Mouse (Mus musculus) limb, embryonic 14.5 days (tissue): ENCODE data around the gene Itln1. TPM values are rescaled to one million over a fixed set of nuclear protein-coding genes. Genes with fewer than 3 reads are reported as not detected.
"Not testable (repeated sequence)": the region's sequence is repeated elsewhere in the genome, so short reads cannot be mapped to it uniquely, and the experiment has no call there.

Experiments used
- ATAC-seq: fragments of 200-750 bp; cut with Nextera tagmentation; 2 replicates; pipeline ENCODE4 v1.8.0; 2017; ENCODE audit warnings: low read depth, moderate number of reproducible peaks, moderate TSS enrichment; ENCODE audit not compliant: low FRiP score
- DNase-seq: peaks from one replicate; pipeline ENCODE4 v3.0.0-alpha.2; 2015; ENCODE audit warnings: low spot score
- H3K27ac ChIP-seq: fragments of 300-500 bp; sonication (generic); replicated peaks from 2 replicates; pipeline ENCODE4 v1.5.1; 2014; ENCODE audit warnings: low read depth, mild to moderate bottlenecking, low read length, moderate library complexity, mixed read lengths
- H3K27me3 ChIP-seq: fragments of 300-500 bp; sonication (generic); 2 replicates; pipeline ENCODE4 v1.6.1; 2014; ENCODE audit warnings: low read length, mixed read lengths; ENCODE audit not compliant: control insufficient read depth, insufficient read depth
- H3K36me3 ChIP-seq: fragments of 300-500 bp; sonication (generic); 2 replicates; pipeline ENCODE4 v1.6.1; 2014; ENCODE audit warnings: mild to moderate bottlenecking, low read length, moderate library complexity, mixed read lengths; ENCODE audit not compliant: control insufficient read depth, insufficient read depth
- H3K4me1 ChIP-seq: fragments of 300-500 bp; sonication (generic); 2 replicates; pipeline ENCODE4 v1.6.1; 2014; ENCODE audit warnings: antibody characterized with exemption, low read length, mixed read lengths; ENCODE audit not compliant: control insufficient read depth, insufficient read depth
- H3K4me2 ChIP-seq: fragments of 300-500 bp; sonication (generic); replicated peaks from 2 replicates; pipeline ENCODE4 v1.6.1; 2014; ENCODE audit warnings: low read depth, mild to moderate bottlenecking, low read length, moderate library complexity; ENCODE audit not compliant: severe bottlenecking
- H3K4me3 ChIP-seq: fragments of 300-500 bp; sonication (generic); replicated peaks from 2 replicates; pipeline ENCODE4 v1.5.1; 2014; ENCODE audit warnings: low read length
- H3K9ac ChIP-seq: fragments of 300-500 bp; sonication (generic); 2 replicates; pipeline ENCODE4 v1.6.1; 2014; ENCODE audit warnings: mild to moderate bottlenecking, low read depth, low read length, moderate library complexity; ENCODE audit not compliant: severe bottlenecking
- H3K9me3 ChIP-seq: fragments of 300-500 bp; sonication (generic); 2 replicates; pipeline ENCODE4 v1.6.1; 2016; ENCODE audit warnings: low read length; ENCODE audit not compliant: control insufficient read depth
- POLR2A ChIP-seq: fragments of 200-500 bp; IDR thresholded peaks from 2 replicates; pipeline ENCODE4 v1.8.0; 2012; ENCODE audit warnings: inconsistent platforms, mild to moderate bottlenecking, moderate library complexity, borderline replicate concordance; ENCODE audit not compliant: insufficient read depth, insufficient read length; ENCODE audit errors: extremely low read depth
- WGBS: fragments of 180-500 bp; shearing (Covaris S2); extraction: QIAGEN DNeasy Blood & Tissue Kit; methylation state at CpG from one replicate; pipeline ENCODE4 v1.1.7; 2014; 5-methylcytosine and 5-hydroxymethylcytosine counted together
- polyA plus RNA-seq, 2 experiments: library from polyadenylated mRNA; depleted of rRNA in 1 of 2; stranded (reverse) in 1 of 2; unstranded in 1 of 2; fragments of >200 nt; fragmentation: Nextera tagmentation in 1 of 2; extraction: Ambion mirVana in 1 of 2; gene quantifications; 2 replicates each; pipeline versions ENCODE4 v1.2.1 to v1.2.3; 2012 to 2014

The Itln1 gene
- polyA plus RNA-seq, 2 experiments, result 0.05 TPM; not detected in 1

DNA sequence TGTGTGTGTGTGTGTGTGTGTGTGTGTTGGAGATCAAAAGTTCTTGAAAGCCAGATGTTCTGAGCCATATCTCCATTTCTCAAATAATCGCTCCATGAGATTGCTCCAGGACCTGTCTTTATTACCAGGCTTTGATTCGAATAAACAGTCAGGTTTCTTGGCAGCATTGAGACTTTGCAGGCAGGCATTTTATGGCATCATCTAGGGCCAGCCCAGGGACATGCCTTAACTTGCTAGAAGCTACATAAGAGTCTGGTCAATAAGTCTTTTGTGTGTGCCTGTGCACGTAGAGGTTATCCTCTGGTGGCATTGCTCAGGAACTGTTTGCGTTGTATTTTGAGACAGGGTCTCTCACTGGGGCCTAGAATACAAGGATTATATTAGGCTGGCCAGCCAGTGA is 61.6 kb downstream of the Itln1 start:
- 46% methylated on average over 4 of the region's 4 CpGs for WGBS
- no peaks in the 10 kb centered on the region for H3K9me3 ChIP-seq
- DNase-seq, result no peak
- TF ChIP-seq POLR2A, result no peak
- H3K36me3 ChIP-seq, result no peaks in the 10 kb centered on the region
- no peak overlapping the region for H3K27ac ChIP-seq
- H3K27me3 ChIP-seq, result no peaks in the 10 kb centered on the region
- no peak overlapping the region for H3K9ac ChIP-seq
- no peaks in the 10 kb centered on the region for H3K4me1 ChIP-seq
- H3K4me2 ChIP-seq, result no peak overlapping the region
- H3K4me3 ChIP-seq, result no peak overlapping the region
- ATAC-seq, result no peak

DNA sequence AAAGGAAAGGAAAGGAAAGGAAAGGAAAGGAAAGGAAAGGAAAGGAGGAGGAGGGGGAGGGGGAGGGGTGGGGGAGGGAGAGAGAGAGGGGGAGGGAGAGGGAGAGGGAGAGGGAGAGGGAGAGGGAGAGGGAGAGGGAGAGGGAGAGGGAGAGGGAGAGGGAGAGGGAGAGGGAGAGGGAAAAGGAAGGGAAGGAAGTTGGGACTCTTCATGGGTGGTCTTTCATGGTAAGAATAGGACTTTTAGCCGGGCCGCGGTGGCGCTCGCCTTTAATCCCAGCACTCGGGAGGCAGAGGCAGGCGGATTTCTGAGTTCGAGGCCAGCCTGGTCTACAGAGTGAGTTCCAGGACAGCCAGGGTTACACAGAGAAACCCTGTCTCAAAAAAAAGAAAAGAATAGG is 63.2 kb downstream of the Itln1 start:
- not testable (repeated sequence) for H3K9me3 ChIP-seq, H3K4me3 ChIP-seq, H3K27me3 ChIP-seq, DNase-seq, H3K4me2 ChIP-seq, H3K4me1 ChIP-seq, H3K9ac ChIP-seq, H3K27ac ChIP-seq, H3K36me3 ChIP-seq, ATAC-seq
- 96% methylated on average over 7 of the region's 8 CpGs for WGBS

DNA sequence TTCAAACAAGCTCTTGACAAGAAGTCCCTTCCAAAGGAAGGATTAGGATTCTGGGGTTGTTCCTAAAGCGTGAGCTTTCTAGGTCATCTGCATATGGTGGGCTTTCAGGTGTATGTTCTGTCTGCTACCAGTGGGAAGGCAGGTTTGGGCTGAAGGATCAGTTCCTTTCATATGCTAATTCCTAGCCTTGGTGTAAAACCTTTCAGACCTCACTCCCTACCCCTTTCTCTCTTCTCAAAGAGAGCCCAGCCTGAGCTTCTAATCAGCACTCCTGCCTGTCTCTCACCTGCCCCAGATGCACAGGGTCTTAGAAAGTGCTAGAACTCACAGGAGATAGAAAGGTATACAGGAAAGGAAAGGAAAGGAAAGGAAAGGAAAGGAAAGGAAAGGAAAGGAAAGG is 63.6 kb downstream of the Itln1 start:
- H3K4me3 ChIP-seq, result no peak overlapping the region
- ATAC-seq (no peak), DNase-seq (no peak)
- H3K27me3 ChIP-seq, result no peaks in the 10 kb centered on the region
- no peaks in the 10 kb centered on the region for H3K9me3 ChIP-seq
- WGBS, result 57% methylated on average over 1 of the region's 1 CpGs
- no peak overlapping the region for H3K9ac ChIP-seq
- no peak overlapping the region for H3K27ac ChIP-seq
- no peaks in the 10 kb centered on the region for H3K4me1 ChIP-seq
- H3K4me2 ChIP-seq, result no peak overlapping the region
- no peaks in the 10 kb centered on the region for H3K36me3 ChIP-seq
- no peak for TF ChIP-seq POLR2A

DNA sequence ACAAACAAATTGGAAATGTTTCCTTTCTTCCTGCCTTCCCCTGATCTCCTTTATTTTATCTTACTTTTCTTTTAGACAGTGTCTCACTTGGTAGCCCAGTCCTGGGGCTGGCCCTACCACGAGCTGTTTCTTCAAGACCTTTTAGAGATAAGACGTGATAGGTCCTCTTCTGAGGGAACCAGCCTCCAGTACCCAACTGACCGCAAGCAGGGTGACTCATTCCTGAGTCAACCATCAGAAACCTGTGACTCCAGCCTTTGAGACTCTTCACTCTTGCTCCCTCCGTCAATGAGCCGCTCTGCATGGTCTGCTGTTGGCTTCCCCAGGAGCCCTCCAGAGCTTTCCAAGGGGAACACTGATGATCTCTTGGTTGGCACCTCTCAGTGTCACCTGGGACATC is 64.2 kb downstream of the Itln1 start:
- DNase-seq, result no peak
- Histone ChIP-seq H3K4me2 (no peak overlapping the region), H3K4me3 (no peak overlapping the region), H3K4me1 (no peaks in the 10 kb centered on the region), H3K9me3 (no peaks in the 10 kb centered on the region), H3K36me3 (no peaks in the 10 kb centered on the region), H3K27me3 (no peaks in the 10 kb centered on the region), H3K9ac (no peak overlapping the region), H3K27ac (no peak overlapping the region)
- no peak for TF ChIP-seq POLR2A
- no peak for ATAC-seq
- 88% methylated on average over 5 of the region's 5 CpGs for WGBS

DNA sequence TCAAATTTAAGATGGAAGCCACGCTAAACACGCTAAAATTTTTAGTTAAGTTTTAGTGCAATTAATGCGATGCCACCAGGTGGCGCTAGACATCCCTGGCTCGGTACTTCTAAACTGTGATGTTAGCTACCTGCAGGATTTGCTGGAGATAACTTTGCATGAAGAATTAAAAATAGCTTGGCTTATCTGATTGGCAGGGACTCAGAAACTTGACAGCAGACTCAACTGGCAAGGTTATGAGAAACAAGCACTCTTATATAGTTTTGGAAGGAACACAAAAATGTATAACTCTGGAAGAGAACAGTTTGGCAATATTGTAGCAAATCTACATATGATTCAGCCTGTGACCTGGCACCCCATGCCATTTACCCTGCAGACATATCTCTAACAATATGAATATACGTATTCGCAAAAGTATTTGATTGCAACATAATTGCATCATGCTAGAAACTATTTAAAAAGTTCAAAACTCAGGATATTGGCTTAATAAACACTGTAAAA is 64.7 kb downstream of the Itln1 start:
- 34% methylated on average over 7 of the region's 7 CpGs for WGBS
- Histone ChIP-seq H3K36me3 (no peaks in the 10 kb centered on the region), H3K4me1 (no peaks in the 10 kb centered on the region), H3K9me3 (no peaks in the 10 kb centered on the region), H3K27ac (no peak overlapping the region), H3K27me3 (no peaks in the 10 kb centered on the region), H3K4me2 (no peak overlapping the region), H3K9ac (no peak overlapping the region), H3K4me3 (no peak overlapping the region)
- ATAC-seq, result no peak
- DNase-seq, result peak; percentile 82
- TF ChIP-seq POLR2A, result no peak

DNA sequence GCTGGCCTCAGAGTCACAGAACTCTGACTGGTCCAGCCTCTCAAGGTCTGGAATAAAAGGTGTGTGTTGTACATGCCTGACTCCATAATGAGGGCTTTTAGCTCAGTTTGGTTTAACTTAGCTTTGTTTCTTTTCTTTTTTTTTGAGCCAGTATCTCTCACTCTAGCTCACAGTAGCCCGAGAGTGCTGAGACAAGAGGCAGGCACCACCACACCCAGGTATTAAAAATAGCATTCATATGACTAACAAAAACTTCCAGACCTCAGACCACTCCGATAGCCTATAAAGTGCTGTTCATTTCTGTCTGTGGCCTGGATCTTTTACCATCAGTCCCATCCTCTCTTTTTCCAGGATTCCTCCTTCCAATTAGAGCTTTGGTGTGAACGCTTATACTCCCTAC is 65.4 kb downstream of the Itln1 start:
- 88% methylated on average over 3 of the region's 3 CpGs for WGBS
- no peak for ATAC-seq

More for the DNA sequence above, 65.4 kb downstream of the Itln1 start:
- H3K4me1 ChIP-seq, result no peaks in the 10 kb centered on the region
- H3K4me2 ChIP-seq, result no peak overlapping the region
- no peak overlapping the region for H3K4me3 ChIP-seq
- no peaks in the 10 kb centered on the region for H3K36me3 ChIP-seq
- no peak overlapping the region for H3K27ac ChIP-seq
- H3K27me3 ChIP-seq, result no peaks in the 10 kb centered on the region
- no peak for TF ChIP-seq POLR2A
- H3K9ac ChIP-seq, result no peak overlapping the region
- no peaks in the 10 kb centered on the region for H3K9me3 ChIP-seq
- no peak for DNase-seq

Other genes starting within 250 kb of the Itln1 start
- 104 and 128 TPM in 2 replicates for gene Usp21, start 247.3 kb downstream of the Itln1 start, polyA plus RNA-seq (2012; rRNA removed)
- 81.2 and 96.0 TPM in 2 replicates for gene Usp21, start 247.3 kb downstream of the Itln1 start, polyA plus RNA-seq (2014; fragmentation: Nextera tagmentation; extraction: Ambion mirVana)
- 46.5 and 60.9 TPM in 2 replicates for gene Ufc1, start 240.3 kb downstream of the Itln1 start, polyA plus RNA-seq (2012; rRNA removed)
- gene Ufc1, start 240.3 kb downstream of the Itln1 start, polyA plus RNA-seq (2014; fragmentation: Nextera tagmentation; extraction: Ambion mirVana), result 133 and 135 TPM in 2 replicates
- gene Dedd, start 206.1 kb downstream of the Itln1 start, polyA plus RNA-seq (2012; rRNA removed), result 72.5 and 81.1 TPM in 2 replicates
- gene Dedd, start 206.1 kb downstream of the Itln1 start, polyA plus RNA-seq (2014; fragmentation: Nextera tagmentation; extraction: Ambion mirVana), result 50.9 and 57.7 TPM in 2 replicates
- gene Nit1, start 189.6 kb downstream of the Itln1 start, polyA plus RNA-seq (2012; rRNA removed), result 50.0 and 54.0 TPM in 2 replicates
- 29.0 and 30.4 TPM in 2 replicates for gene Nit1, start 189.6 kb downstream of the Itln1 start, polyA plus RNA-seq (2014; fragmentation: Nextera tagmentation; extraction: Ambion mirVana)
- gene Pfdn2, start 189.6 kb downstream of the Itln1 start, polyA plus RNA-seq (2012; rRNA removed), result 40.5 and 82.5 TPM in 2 replicates
- gene Pfdn2, start 189.6 kb downstream of the Itln1 start, polyA plus RNA-seq (2014; fragmentation: Nextera tagmentation; extraction: Ambion mirVana), result 43.0 and 48.0 TPM in 2 replicates
- gene Klhdc9, start 174.5 kb downstream of the Itln1 start, polyA plus RNA-seq (2012; rRNA removed), result 1.1 and 1.3 TPM in 2 replicates
- 0.88 and 1.1 TPM in 2 replicates for gene Klhdc9, start 174.5 kb downstream of the Itln1 start, polyA plus RNA-seq (2014; fragmentation: Nextera tagmentation; extraction: Ambion mirVana)
- 16.6 and 19.4 TPM in 2 replicates for gene Nectin4, start 165.2 kb downstream of the Itln1 start, polyA plus RNA-seq (2012; rRNA removed)
- gene Nectin4, start 165.2 kb downstream of the Itln1 start, polyA plus RNA-seq (2014; fragmentation: Nextera tagmentation; extraction: Ambion mirVana), result 19.2 and 21.0 TPM in 2 replicates
- gene Arhgap30, start 146.3 kb downstream of the Itln1 start, polyA plus RNA-seq (2012; rRNA removed), result 2.0 and 2.5 TPM in 2 replicates
- gene Arhgap30, start 146.3 kb downstream of the Itln1 start, polyA plus RNA-seq (2014; fragmentation: Nextera tagmentation; extraction: Ambion mirVana), result 1.6 and 2.5 TPM in 2 replicates
- 97.0 and 128 TPM in 2 replicates for gene Usf1, start 124.0 kb downstream of the Itln1 start, polyA plus RNA-seq (2012; rRNA removed)
- gene Usf1, start 124.0 kb downstream of the Itln1 start, polyA plus RNA-seq (2014; fragmentation: Nextera tagmentation; extraction: Ambion mirVana), result 86.2 and 89.9 TPM in 2 replicates
- 3.9 and 4.7 TPM in 2 replicates for gene Tstd1, start 116.4 kb downstream of the Itln1 start, polyA plus RNA-seq (2012; rRNA removed)
- gene Tstd1, start 116.4 kb downstream of the Itln1 start, polyA plus RNA-seq (2014; fragmentation: Nextera tagmentation; extraction: Ambion mirVana), result 2.8 and 3.4 TPM in 2 replicates
- 19.2 and 20.9 TPM in 2 replicates for gene F11r, start 97.8 kb downstream of the Itln1 start, polyA plus RNA-seq (2012; rRNA removed)
- gene F11r, start 97.8 kb downstream of the Itln1 start, polyA plus RNA-seq (2014; fragmentation: Nextera tagmentation; extraction: Ambion mirVana), result 35.4 and 37.6 TPM in 2 replicates
- 8.5 and 10.8 TPM in 2 replicates for gene Alyref2, start 31.8 kb downstream of the Itln1 start, polyA plus RNA-seq (2012; rRNA removed)
- gene Alyref2, start 31.8 kb downstream of the Itln1 start, polyA plus RNA-seq (2014; fragmentation: Nextera tagmentation; extraction: Ambion mirVana), result 14.5 and 16.8 TPM in 2 replicates
- 0.03 and 0.06 TPM in 2 replicates for gene Cd244a, start 23.9 kb upstream of the Itln1 start, polyA plus RNA-seq (2012; rRNA removed)
- gene Cd244a, start 23.9 kb upstream of the Itln1 start, polyA plus RNA-seq (2014; fragmentation: Nextera tagmentation; extraction: Ambion mirVana), result 0.39 TPM in 1 of 2 replicates, not detected in the other
- gene Ly9, start 72.1 kb upstream of the Itln1 start, polyA plus RNA-seq (2012; rRNA removed), result 0.69 and 0.82 TPM in 2 replicates
- gene Ly9, start 72.1 kb upstream of the Itln1 start, polyA plus RNA-seq (2014; fragmentation: Nextera tagmentation; extraction: Ambion mirVana), result 0.12 and 0.18 TPM in 2 replicates
- 0.09 and 0.27 TPM in 2 replicates for gene Slamf7, start 117.7 kb upstream of the Itln1 start, polyA plus RNA-seq (2012; rRNA removed)
- gene Slamf7, start 117.7 kb upstream of the Itln1 start, polyA plus RNA-seq (2014; fragmentation: Nextera tagmentation; extraction: Ambion mirVana), result 0.18 and 0.21 TPM in 2 replicates
- gene Cd48, start 146.7 kb upstream of the Itln1 start, polyA plus RNA-seq (2012; rRNA removed), result 2.3 and 2.4 TPM in 2 replicates
- 5.0 and 5.4 TPM in 2 replicates for gene Cd48, start 146.7 kb upstream of the Itln1 start, polyA plus RNA-seq (2014; fragmentation: Nextera tagmentation; extraction: Ambion mirVana)
- gene Slamf1, start 231.8 kb upstream of the Itln1 start, polyA plus RNA-seq (2012; rRNA removed), result 0.10 and 0.12 TPM in 2 replicates
- 0.08 and 0.11 TPM in 2 replicates for gene Slamf1, start 231.8 kb upstream of the Itln1 start, polyA plus RNA-seq (2014; fragmentation: Nextera tagmentation; extraction: Ambion mirVana)